Mouse (Mus musculus) C2C12 (cell line): Measurements from ENCODE around the gene Ntf3.

Source experiments
- CEBPB ChIP-seq: IDR thresholded peaks from one replicate; pipeline ENCODE4 v1.6.1; 2011; ENCODE audit warnings: low read depth, mild to moderate bottlenecking, control low read depth, moderate library complexity
- CTCF ChIP-seq: IDR thresholded peaks from one replicate; pipeline ENCODE4 v1.5.1; 2011; ENCODE audit not compliant: control insufficient read depth, insufficient read depth, insufficient read length
- FOSL1 ChIP-seq: IDR thresholded peaks from one replicate; pipeline ENCODE4 v1.8.0; 2011; ENCODE audit warnings: mild to moderate bottlenecking, low read length; ENCODE audit not compliant: poor library complexity, insufficient read depth, severe bottlenecking
- MAX ChIP-seq: IDR thresholded peaks from one replicate; pipeline ENCODE4 v1.6.1; 2011; ENCODE audit warnings: mild to moderate bottlenecking, control low read depth
- MYOD1 ChIP-seq: IDR thresholded peaks from one replicate; pipeline ENCODE4 v1.6.1; 2011; ENCODE audit warnings: low read depth; ENCODE audit not compliant: control insufficient read depth, insufficient read length
- MYOG ChIP-seq: IDR thresholded peaks from one replicate; pipeline ENCODE4 v1.6.1; 2011; ENCODE audit not compliant: control insufficient read depth, insufficient read length; ENCODE audit errors: extremely low read depth
- USF1 ChIP-seq: IDR thresholded peaks from one replicate; pipeline ENCODE4 v1.6.1; 2011; ENCODE audit warnings: low read depth, mild to moderate bottlenecking, control low read depth, moderate library complexity

DNA sequence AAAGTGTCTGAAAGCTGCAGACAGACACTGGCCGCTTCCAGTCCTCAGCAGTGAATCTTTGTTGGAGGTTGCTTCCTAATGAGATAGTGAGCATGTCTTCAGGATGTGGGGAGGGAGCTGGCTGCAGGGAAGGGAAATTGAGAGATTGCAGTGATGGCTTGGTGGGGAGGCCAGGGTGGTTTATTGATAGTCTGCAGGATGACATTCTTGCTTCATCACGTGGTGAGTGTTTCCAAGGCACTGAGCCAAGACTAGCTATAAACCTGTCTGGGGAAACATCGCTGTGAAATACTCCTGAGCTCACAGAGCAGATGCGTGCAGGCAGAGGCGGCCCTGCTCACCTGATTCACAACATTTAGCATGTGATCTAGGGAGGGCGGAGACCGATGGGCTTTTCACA is 36.2 kb upstream of the Ntf3 start:
- TF ChIP-seq CTCF (no peak), USF1 (no peak), MAX (no peak), MYOD1 (no peak), CEBPB (no peak), FOSL1 (no peak), MYOG (no peak)
